Mouse (Mus musculus) forebrain, embryonic 10.5 days (tissue): ENCODE measurements at regions not wholly inside any gene's neighbourhood (a gene's known extent, or its start where the extent isn't known, plus 50 kb on each side); places are given as distances from the start of the nearest gene placed in this dataset.

ENCODE experiments used
- DNase-seq: peaks from one replicate; pipeline ENCODE4 v3.0.0-alpha.2; 2017; ENCODE audit warnings: low spot score; ENCODE audit errors: extremely low spot score
- H3K27ac ChIP-seq: fragments of 300-500 bp; sonication (generic); 2 replicates; pipeline ENCODE4 v1.5.1; 2016; ENCODE audit warnings: mild to moderate bottlenecking
- H3K27me3 ChIP-seq: fragments of 300-500 bp; sonication (generic); 2 replicates; pipeline ENCODE4 v1.6.1; 2016; ENCODE audit warnings: mild to moderate bottlenecking; ENCODE audit not compliant: poor library complexity, severe bottlenecking
- H3K36me3 ChIP-seq: fragments of 300-500 bp; sonication (generic); replicated peaks from 2 replicates; pipeline ENCODE4 v1.6.1; 2016; ENCODE audit warnings: mild to moderate bottlenecking, moderate library complexity
- H3K4me1 ChIP-seq: fragments of 300-500 bp; sonication (generic); 2 replicates; pipeline ENCODE4 v1.6.1; 2016
- H3K4me3 ChIP-seq: fragments of 300-500 bp; sonication (generic); 2 replicates; pipeline ENCODE4 v1.5.1; 2016; ENCODE audit warnings: mild to moderate bottlenecking, moderate library complexity
- H3K9me3 ChIP-seq: fragments of 300-500 bp; sonication (generic); 2 replicates; pipeline ENCODE4 v1.6.1; 2016; ENCODE audit warnings: mild to moderate bottlenecking, moderate library complexity
- WGBS: fragments of 180-500 bp; shearing (Covaris S2); methylation state at CpG from one replicate; pipeline ENCODE4 v1.1.7; 2016; 5-methylcytosine and 5-hydroxymethylcytosine counted together

- Histone ChIP-seq H3K27ac (no peak overlapping the region), H3K4me3 (no peak overlapping the region), H3K27me3 (no peaks in the 10 kb centered on the region), H3K9me3 (no peaks in the 10 kb centered on the region), H3K4me1 (peaks cover 10% of the 10 kb centered on the region), H3K36me3 (0 out of 2 replicates have a peak, but pooled peaks cover 10% of the 10 kb centered on the region)
- DNase-seq, result no peak
- 61% methylated on average over 8 of the region's 8 CpGs for WGBS
Measured at GRCm38 (mm10) chr15:62216688-62217477, 1294.1 kb upstream of the A1bg start.

GRCm38 (mm10) chr15:62215616-62216398 lies 1293.0 kb upstream of the A1bg start:
- Histone ChIP-seq H3K9me3 (no peaks in the 10 kb centered on the region), H3K27ac (0 out of 2 replicates have a peak overlapping the region, but pooled peaks have one; percentile 13), H3K36me3 (0 out of 2 replicates have a peak, but pooled peaks cover 10% of the 10 kb centered on the region), H3K4me1 (peaks cover 10% of the 10 kb centered on the region), H3K4me3 (no peak overlapping the region), H3K27me3 (no peaks in the 10 kb centered on the region)
- DNase-seq, result no peak
- 78% methylated on average over 8 of the region's 8 CpGs for WGBS

- Histone ChIP-seq H3K4me3 (no peak overlapping the region), H3K9me3 (no peaks in the 10 kb centered on the region), H3K27me3 (no peaks in the 10 kb centered on the region), H3K27ac (no peak overlapping the region), H3K36me3 (0 out of 2 replicates have a peak, but pooled peaks cover 9% of the 10 kb centered on the region), H3K4me1 (peaks cover 10% of the 10 kb centered on the region)
- WGBS, result 91% methylated on average over 4 of the region's 4 CpGs
- no peak for DNase-seq
Measured at GRCm38 (mm10) chr15:62214300-62214699, 1291.5 kb upstream of the A1bg start.

- 93% methylated on average over 5 of the region's 5 CpGs for WGBS
- H3K27ac ChIP-seq, result no peak overlapping the region
Measured at GRCm38 (mm10) chr15:62212283-62212910, 1289.6 kb upstream of the A1bg start.

GRCm38 (mm10) chr15:62209881-62210481 lies 1287.2 kb upstream of the A1bg start:
- Histone ChIP-seq H3K27me3 (no peaks in the 10 kb centered on the region), H3K9me3 (no peaks in the 10 kb centered on the region), H3K4me3 (no peak overlapping the region), H3K4me1 (no peaks in the 10 kb centered on the region), H3K27ac (no peak overlapping the region), H3K36me3 (no peaks in the 10 kb centered on the region)
- no peak for DNase-seq
- WGBS, result 70% methylated on average over 5 of the region's 5 CpGs

More at GRCm38 (mm10) chr15:62212283-62212910, 1289.6 kb upstream of the A1bg start:
- peaks cover 10% of the 10 kb centered on the region for H3K4me1 ChIP-seq
- DNase-seq, result no peak
- H3K27me3 ChIP-seq, result no peaks in the 10 kb centered on the region
- H3K4me3 ChIP-seq, result no peak overlapping the region
- no peaks in the 10 kb centered on the region for H3K9me3 ChIP-seq
- H3K36me3 ChIP-seq, result no peaks in the 10 kb centered on the region

GRCm38 (mm10) chr15:62209296-62209695 lies 1286.5 kb upstream of the A1bg start:
- DNase-seq, result no peak
- Histone ChIP-seq H3K4me1 (no peaks in the 10 kb centered on the region), H3K27me3 (no peaks in the 10 kb centered on the region), H3K27ac (no peak overlapping the region), H3K9me3 (no peaks in the 10 kb centered on the region), H3K36me3 (no peaks in the 10 kb centered on the region), H3K4me3 (no peak overlapping the region)
- WGBS, result 92% methylated on average over 3 of the region's 3 CpGs

GRCm38 (mm10) chr15:62206502-62206902 lies 1283.7 kb upstream of the A1bg start:
- 94% methylated on average over 4 of the region's 4 CpGs for WGBS
- H3K27me3 ChIP-seq, result no peaks in the 10 kb centered on the region
- DNase-seq, result no peak

GRCm38 (mm10) chr15:62203951-62204905 lies 1281.4 kb upstream of the A1bg start:
- Histone ChIP-seq H3K4me3 (no peak overlapping the region), H3K27ac (no peak overlapping the region), H3K36me3 (no peaks in the 10 kb centered on the region), H3K4me1 (no peaks in the 10 kb centered on the region), H3K9me3 (no peaks in the 10 kb centered on the region), H3K27me3 (no peaks in the 10 kb centered on the region)
- DNase-seq, result no peak
- WGBS, result 83% methylated on average over 18 of the region's 18 CpGs

More at GRCm38 (mm10) chr15:62206502-62206902, 1283.7 kb upstream of the A1bg start:
- Histone ChIP-seq H3K27ac (no peak overlapping the region), H3K36me3 (no peaks in the 10 kb centered on the region), H3K9me3 (no peaks in the 10 kb centered on the region), H3K4me3 (no peak overlapping the region), H3K4me1 (no peaks in the 10 kb centered on the region)

GRCm38 (mm10) chr15:62202781-62203375 lies 1280.1 kb upstream of the A1bg start:
- 89% methylated on average over 10 of the region's 10 CpGs for WGBS
- Histone ChIP-seq H3K36me3 (no peaks in the 10 kb centered on the region), H3K27ac (no peak overlapping the region), H3K27me3 (no peaks in the 10 kb centered on the region), H3K4me3 (no peak overlapping the region), H3K9me3 (no peaks in the 10 kb centered on the region), H3K4me1 (no peaks in the 10 kb centered on the region)
- DNase-seq, result no peak

GRCm38 (mm10) chr15:62198721-62199120 lies 1275.9 kb upstream of the A1bg start:
- WGBS, result 93% methylated on average over 6 of the region's 6 CpGs
- H3K27ac ChIP-seq, result no peak overlapping the region
- no peaks in the 10 kb centered on the region for H3K36me3 ChIP-seq
- no peak for DNase-seq
- no peaks in the 10 kb centered on the region for H3K27me3 ChIP-seq
- no peaks in the 10 kb centered on the region for H3K4me1 ChIP-seq
- no peak overlapping the region for H3K4me3 ChIP-seq
- H3K9me3 ChIP-seq, result no peaks in the 10 kb centered on the region

- no peaks in the 10 kb centered on the region for H3K4me1 ChIP-seq
- no peaks in the 10 kb centered on the region for H3K36me3 ChIP-seq
- H3K27me3 ChIP-seq, result no peaks in the 10 kb centered on the region
- no peak for DNase-seq
- WGBS, result 94% methylated on average over 4 of the region's 4 CpGs
- H3K4me3 ChIP-seq, result no peak overlapping the region
- no peak overlapping the region for H3K27ac ChIP-seq
- no peaks in the 10 kb centered on the region for H3K9me3 ChIP-seq
Measured at GRCm38 (mm10) chr15:62198194-62198593, 1275.4 kb upstream of the A1bg start.
